Comparison of ENCODE assay signal across 10 mouse cellular contexts in the genomic region with DNA sequence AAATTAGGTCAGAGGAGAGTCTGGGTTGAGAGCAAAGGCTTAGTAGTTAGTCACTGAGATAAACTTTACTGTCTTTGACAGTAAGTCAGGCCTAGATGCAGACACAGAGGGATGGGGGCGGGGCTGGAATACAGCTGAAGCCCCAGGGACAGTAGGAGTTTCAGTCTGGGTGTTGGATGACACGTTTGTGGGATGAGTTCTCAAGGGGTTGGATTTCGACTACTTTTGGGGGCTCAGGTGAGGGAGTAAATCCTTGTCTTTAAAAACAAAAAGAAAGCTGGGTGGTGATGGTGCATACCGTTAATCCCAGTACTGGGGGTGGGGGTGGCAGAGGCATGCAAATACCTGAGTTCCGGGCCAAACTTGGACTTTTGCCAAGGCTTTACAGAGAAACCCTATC. TPM values are rescaled to one million over a fixed set of nuclear protein-coding genes. Genes with fewer than 3 reads are reported as not detected.
DNase-seq lines count a peak whose midpoint lies in the region; ATAC-seq and TF ChIP-seq lines count a peak whose summit lies in the region.
"Had no signal": no experiment of that assay in that cellular context is flagged by ENCODE, and none has a peak within 500 bp of the region (broad histone marks: within the 10 kb centered on the region; RNA-seq: fewer than 3 reads in every experiment).

No protein-coding gene starts in this region.

- no peaks in the 10 kb centered on the region for H3K9me3 ChIP-seq in forebrain, embryonic 12.5 days
- H3K9me3 ChIP-seq in forebrain, embryonic 16.5 days (ENCODE audit: control insufficient read depth, low read length) = no peaks in the 10 kb centered on the region
- H3K9me3 ChIP-seq in midbrain, embryonic 12.5 days = no peaks in the 10 kb centered on the region
- no peaks in the 10 kb centered on the region for H3K9me3 ChIP-seq in midbrain, embryonic 11.5 days (ENCODE audit: control insufficient read depth, low read length)
- H3K9me3 ChIP-seq in stomach, postnatal 0 days (ENCODE audit: control insufficient read depth, low read length) = no peaks in the 10 kb centered on the region

- peaks cover 17% of the 10 kb centered on the region for H3K4me1 ChIP-seq in forebrain, embryonic 12.5 days
- H3K4me1 ChIP-seq in forebrain, embryonic 16.5 days (replicated peaks; ENCODE audit: control insufficient read depth, insufficient read depth, low read length) = peaks cover 5% of the 10 kb centered on the region
- peaks cover 22% of the 10 kb centered on the region for H3K4me1 ChIP-seq in midbrain, embryonic 12.5 days
- H3K4me1 ChIP-seq in midbrain, embryonic 11.5 days (ENCODE audit: control insufficient read depth, insufficient read depth, low read length) = peaks cover 17% of the 10 kb centered on the region
- no peaks in the 10 kb centered on the region for H3K4me1 ChIP-seq in stomach, postnatal 0 days (replicated peaks; ENCODE audit: control insufficient read depth, insufficient read depth)

- H3K4me2 ChIP-seq in forebrain, embryonic 12.5 days = peak overlapping the region; percentile 73; the same call in 1 of the 2 replicates
- no peak overlapping the region for H3K4me2 ChIP-seq in forebrain, embryonic 16.5 days (ENCODE audit: low read length)
- peak overlapping the region; percentile 76; the same call in 1 of the 2 replicates for H3K4me2 ChIP-seq in midbrain, embryonic 12.5 days (replicated peaks)
- no peak overlapping the region for H3K4me2 ChIP-seq in midbrain, embryonic 11.5 days
- peak overlapping the region; percentile 63 for H3K4me2 ChIP-seq in stomach, postnatal 0 days (replicated peaks; ENCODE audit: low read depth)

- no peak for DNase-seq in midbrain, embryonic 11.5 days (ENCODE audit: low spot score, missing footprints)
- DNase-seq in kidney, postnatal 10 days = peak; percentile 66
- no peak for DNase-seq in stomach, postnatal 0 days (ENCODE audit: low spot score)
- no peak for DNase-seq in left cerebral cortex, adult 11 months (ENCODE audit: low spot score)

- no peak for TF ChIP-seq CTCF in stomach, postnatal 0 days (IDR thresholded peaks at IDR 0.05; ENCODE audit: low read depth)

- no peak overlapping the region for H3K9ac ChIP-seq in forebrain, embryonic 12.5 days
- H3K9ac ChIP-seq in forebrain, embryonic 16.5 days (replicated peaks; ENCODE audit: low read depth, low read length) = no peak overlapping the region
- H3K9ac ChIP-seq in midbrain, embryonic 12.5 days (replicated peaks) = no peak overlapping the region
- H3K9ac ChIP-seq in midbrain, embryonic 11.5 days (ENCODE audit: low read length) = no peak overlapping the region
- no peak overlapping the region for H3K9ac ChIP-seq in stomach, postnatal 0 days (ENCODE audit: low read length)

- H3K27me3 ChIP-seq in forebrain, embryonic 12.5 days = 0 out of 2 replicates have a peak, but pooled peaks cover 4% of the 10 kb centered on the region
- H3K27me3 ChIP-seq in forebrain, embryonic 16.5 days (replicated peaks; ENCODE audit: control insufficient read depth, insufficient read depth, low read length) = no peaks in the 10 kb centered on the region
- peaks cover 24% of the 10 kb centered on the region for H3K27me3 ChIP-seq in midbrain, embryonic 12.5 days
- H3K27me3 ChIP-seq in midbrain, embryonic 11.5 days (ENCODE audit: control insufficient read depth, insufficient read depth, low read length) = peaks cover 6% of the 10 kb centered on the region; the same call in 1 of the 2 replicates
- no peaks in the 10 kb centered on the region for H3K27me3 ChIP-seq in stomach, postnatal 0 days (ENCODE audit: control insufficient read depth, insufficient read depth, low read length)

- WGBS in forebrain, embryonic 12.5 days = 23% methylated on average over 5 of the region's 5 CpGs
- 22% methylated on average over 5 of the region's 5 CpGs for WGBS in forebrain, embryonic 16.5 days
- 13% methylated on average over 5 of the region's 5 CpGs for WGBS in midbrain, embryonic 12.5 days
- WGBS in midbrain, embryonic 11.5 days = 14% methylated on average over 5 of the region's 5 CpGs
- WGBS in stomach, postnatal 0 days = 32% methylated on average over 5 of the region's 5 CpGs

- no peak for TF ChIP-seq EP300 in stomach, postnatal 0 days (optimal IDR thresholded peaks at IDR 0.05)

- H3K36me3 ChIP-seq in forebrain, embryonic 12.5 days (replicated peaks) = no peaks in the 10 kb centered on the region
- no peaks in the 10 kb centered on the region for H3K36me3 ChIP-seq in forebrain, embryonic 16.5 days (ENCODE audit: control insufficient read depth, insufficient read depth)
- no peaks in the 10 kb centered on the region for H3K36me3 ChIP-seq in midbrain, embryonic 12.5 days
- no peaks in the 10 kb centered on the region for H3K36me3 ChIP-seq in midbrain, embryonic 11.5 days (ENCODE audit: control insufficient read depth, insufficient read depth, low read length)
- no peaks in the 10 kb centered on the region for H3K36me3 ChIP-seq in stomach, postnatal 0 days (ENCODE audit: control insufficient read depth, insufficient read depth, low read length)

- ATAC-seq in forebrain, embryonic 12.5 days (ENCODE audit: low FRiP score) = no peak
- ATAC-seq in forebrain, embryonic 16.5 days = no peak
- no peak for ATAC-seq in midbrain, embryonic 12.5 days (ENCODE audit: low FRiP score, low read depth)
- no peak for ATAC-seq in midbrain, embryonic 11.5 days (ENCODE audit: low FRiP score)
- ATAC-seq in stomach, postnatal 0 days (ENCODE audit: low FRiP score, low TSS enrichment) = no peak
- ATAC-seq in erythroid progenitor cell, adult 5-6 weeks (replicated peaks; ENCODE audit: low FRiP score, poor library complexity, severe bottlenecking) = no peak

- no peak overlapping the region for H3K27ac ChIP-seq in forebrain, embryonic 12.5 days
- no peak overlapping the region for H3K27ac ChIP-seq in forebrain, embryonic 16.5 days (ENCODE audit: low read length)
- H3K27ac ChIP-seq in midbrain, embryonic 12.5 days (replicated peaks) = no peak overlapping the region
- no peak overlapping the region for H3K27ac ChIP-seq in midbrain, embryonic 11.5 days (ENCODE audit: low read depth, low read length)
- H3K27ac ChIP-seq in stomach, postnatal 0 days (replicated peaks) = peak overlapping the region; percentile 94

- H3K4me3 ChIP-seq in forebrain, embryonic 12.5 days (replicated peaks) = no peak overlapping the region
- no peak overlapping the region for H3K4me3 ChIP-seq in forebrain, embryonic 16.5 days (replicated peaks; ENCODE audit: low read length)
- H3K4me3 ChIP-seq in midbrain, embryonic 12.5 days = no peak overlapping the region
- no peak overlapping the region for H3K4me3 ChIP-seq in midbrain, embryonic 11.5 days (ENCODE audit: low read depth, low read length)
- H3K4me3 ChIP-seq in stomach, postnatal 0 days (ENCODE audit: low read depth, low read length) = no peak overlapping the region

RNA-seq across cellular contexts. Expression of a gene that starts 7.3 kb away (rescaled TPM):
- 10.8 and 11.2 TPM in 2 replicates for polyA plus RNA-seq in forebrain, embryonic 12.5 days (2016; fragmentation: Nextera tagmentation; extraction: Ambion mirVana)
- polyA plus RNA-seq in forebrain, embryonic 16.5 days (2015; fragmentation: Nextera tagmentation; extraction: Ambion mirVana) = 5.0 and 5.9 TPM in 2 replicates
- polyA plus RNA-seq in midbrain, embryonic 12.5 days (2016; fragmentation: Nextera tagmentation; extraction: Ambion mirVana) = 9.6 and 10.2 TPM in 2 replicates
- 11.2 and 11.7 TPM in 2 replicates for polyA plus RNA-seq in midbrain, embryonic 11.5 days (2014; fragmentation: Nextera tagmentation; extraction: Ambion mirVana)
- 4.4 and 4.7 TPM in 2 replicates for polyA plus RNA-seq in stomach, postnatal 0 days (2015; fragmentation: Nextera tagmentation; extraction: Ambion mirVana)
- 80.5 and 94.1 TPM in 2 replicates for total RNA-seq in erythroid progenitor cell, adult 5-6 weeks (2015; ENCODE audit: low replicate concordance)
- 70.4 and 79.1 TPM in 2 replicates for total RNA-seq in erythroid progenitor cell, adult 5-6 weeks (2017; ENCODE audit: low replicate concordance)

RNA-seq across cellular contexts. Expression of a gene that starts 31.6 kb away (rescaled TPM):
- 0.32 and 0.46 TPM in 2 replicates for polyA plus RNA-seq in forebrain, embryonic 12.5 days (2016; fragmentation: Nextera tagmentation; extraction: Ambion mirVana)
- polyA plus RNA-seq in forebrain, embryonic 16.5 days (2015; fragmentation: Nextera tagmentation; extraction: Ambion mirVana) = 0.38 and 1.1 TPM in 2 replicates
- 0.46 and 0.93 TPM in 2 replicates for polyA plus RNA-seq in midbrain, embryonic 12.5 days (2016; fragmentation: Nextera tagmentation; extraction: Ambion mirVana)
- polyA plus RNA-seq in midbrain, embryonic 11.5 days (2014; fragmentation: Nextera tagmentation; extraction: Ambion mirVana) = 0.51 and 0.90 TPM in 2 replicates
- 0.40 and 0.41 TPM in 2 replicates for polyA plus RNA-seq in stomach, postnatal 0 days (2015; fragmentation: Nextera tagmentation; extraction: Ambion mirVana)
- total RNA-seq in erythroid progenitor cell, adult 5-6 weeks (2015; ENCODE audit: low replicate concordance) = not detected in 2 replicates
- not detected in 2 replicates for total RNA-seq in erythroid progenitor cell, adult 5-6 weeks (2017; ENCODE audit: low replicate concordance)
- total RNA-seq: common myeloid progenitor, adult 5-6 weeks had no signal
- polyA plus RNA-seq: CD4-positive, CD25-positive, alpha-beta regulatory T cell, adult 4 months had no signal

RNA-seq across cellular contexts. Expression of a gene that starts 46.5 kb away (rescaled TPM):
- 0.22 TPM in 2 replicates for polyA plus RNA-seq in forebrain, embryonic 12.5 days (2016; fragmentation: Nextera tagmentation; extraction: Ambion mirVana)
- polyA plus RNA-seq in forebrain, embryonic 16.5 days (2015; fragmentation: Nextera tagmentation; extraction: Ambion mirVana) = 0.32 and 0.58 TPM in 2 replicates
- polyA plus RNA-seq in midbrain, embryonic 12.5 days (2016; fragmentation: Nextera tagmentation; extraction: Ambion mirVana) = 0.29 TPM in 1 of 2 replicates, not detected in the other
- polyA plus RNA-seq in midbrain, embryonic 11.5 days (2014; fragmentation: Nextera tagmentation; extraction: Ambion mirVana) = 0.37 TPM in 1 of 2 replicates, not detected in the other
- polyA plus RNA-seq in stomach, postnatal 0 days (2015; fragmentation: Nextera tagmentation; extraction: Ambion mirVana) = 0.42 and 0.80 TPM in 2 replicates
- total RNA-seq in erythroid progenitor cell, adult 5-6 weeks (2015; ENCODE audit: low replicate concordance) = not detected in 2 replicates
- total RNA-seq in erythroid progenitor cell, adult 5-6 weeks (2017; ENCODE audit: low replicate concordance) = 3.6 TPM in 1 of 2 replicates, not detected in the other
- total RNA-seq: common myeloid progenitor, adult 5-6 weeks had no signal

RNA-seq across cellular contexts. Expression of a gene that starts 48.1 kb away (rescaled TPM):
- 75.0 and 78.2 TPM in 2 replicates for polyA plus RNA-seq in forebrain, embryonic 12.5 days (2016; fragmentation: Nextera tagmentation; extraction: Ambion mirVana)
- 42.0 and 44.7 TPM in 2 replicates for polyA plus RNA-seq in forebrain, embryonic 16.5 days (2015; fragmentation: Nextera tagmentation; extraction: Ambion mirVana)
- polyA plus RNA-seq in midbrain, embryonic 12.5 days (2016; fragmentation: Nextera tagmentation; extraction: Ambion mirVana) = 61.5 and 67.9 TPM in 2 replicates
- 76.5 and 82.5 TPM in 2 replicates for polyA plus RNA-seq in midbrain, embryonic 11.5 days (2014; fragmentation: Nextera tagmentation; extraction: Ambion mirVana)
- polyA plus RNA-seq in stomach, postnatal 0 days (2015; fragmentation: Nextera tagmentation; extraction: Ambion mirVana) = 21.1 and 21.7 TPM in 2 replicates
- 41.9 and 51.5 TPM in 2 replicates for total RNA-seq in erythroid progenitor cell, adult 5-6 weeks (2015; ENCODE audit: low replicate concordance)
- 18.2 and 49.8 TPM in 2 replicates for total RNA-seq in erythroid progenitor cell, adult 5-6 weeks (2017; ENCODE audit: low replicate concordance)

Comparison
In these comparisons a context has a peak if more than half of its experiments do, and no peak if none do; other contexts are left out.
1. H3K4me2 ChIP-seq: peak in forebrain, embryonic 12.5 days (single experiment), midbrain, embryonic 12.5 days (single experiment) and stomach, postnatal 0 days (single experiment); none in forebrain, embryonic 16.5 days (single experiment) and midbrain, embryonic 11.5 days (single experiment).